Mouse (Mus musculus) C2C12 (cell line): Measurements from ENCODE around the gene Ppil4. TPM values are rescaled to one million over a fixed set of nuclear protein-coding genes. Genes with fewer than 3 reads are reported as not detected.

Experiments
- H3K27me3 ChIP-seq: one replicate; pipeline ENCODE4 v1.6.1; 2011; ENCODE audit not compliant: control insufficient read depth, insufficient read depth, insufficient read length
- H3K36me3 ChIP-seq: one replicate; pipeline ENCODE4 v1.6.1; 2011; ENCODE audit not compliant: control insufficient read depth, insufficient read depth
- H3K4me3 ChIP-seq: one replicate; pipeline ENCODE4 v1.5.1; 2011; ENCODE audit warnings: mild to moderate bottlenecking, control low read depth; ENCODE audit not compliant: poor library complexity, insufficient read depth, severe bottlenecking
- H3K79me2 ChIP-seq: one replicate; pipeline ENCODE4 v1.6.1; 2011; ENCODE audit not compliant: control insufficient read depth, insufficient read depth
- H3K79me3 ChIP-seq: one replicate; pipeline ENCODE4 v1.6.1; 2011; ENCODE audit warnings: low read depth, control low read depth
- H3ac ChIP-seq: one replicate; pipeline ENCODE3; 2011; ENCODE audit warnings: low read depth; ENCODE audit not compliant: control insufficient read depth, insufficient read length
- CEBPB ChIP-seq: IDR thresholded peaks from one replicate; pipeline ENCODE4 v1.6.1; 2011; ENCODE audit warnings: low read depth, mild to moderate bottlenecking, control low read depth, moderate library complexity
- CTCF ChIP-seq: IDR thresholded peaks from one replicate; pipeline ENCODE4 v1.5.1; 2011; ENCODE audit not compliant: control insufficient read depth, insufficient read depth, insufficient read length
- FOSL1 ChIP-seq: IDR thresholded peaks from one replicate; pipeline ENCODE4 v1.8.0; 2011; ENCODE audit warnings: mild to moderate bottlenecking, low read length; ENCODE audit not compliant: poor library complexity, insufficient read depth, severe bottlenecking
- MAX ChIP-seq: IDR thresholded peaks from one replicate; pipeline ENCODE4 v1.6.1; 2011; ENCODE audit warnings: mild to moderate bottlenecking, control low read depth
- MYOD1 ChIP-seq: IDR thresholded peaks from one replicate; pipeline ENCODE4 v1.6.1; 2011; ENCODE audit warnings: low read depth; ENCODE audit not compliant: control insufficient read depth, insufficient read length
- MYOG ChIP-seq: IDR thresholded peaks from one replicate; pipeline ENCODE4 v1.6.1; 2011; ENCODE audit not compliant: control insufficient read depth, insufficient read length; ENCODE audit errors: extremely low read depth
- USF1 ChIP-seq: IDR thresholded peaks from one replicate; pipeline ENCODE4 v1.6.1; 2011; ENCODE audit warnings: low read depth, mild to moderate bottlenecking, control low read depth, moderate library complexity
- polyA plus RNA-seq: library from polyadenylated mRNA; unstranded; fragments of >200 nt; fragmentation: generic; extraction: Trizol; gene quantifications from one replicate; pipeline ENCODE4 v1.2.1, GENCODE M21; 2012; ENCODE audit warnings: missing spikeins

Ppil4 gene
- polyA plus RNA-seq, 1 experiment = 4.6 TPM

GRCm38 (mm10) chr10:7787319-7787718 lies 5.4 kb upstream of the Ppil4 start:
- H3K36me3 ChIP-seq = peaks cover 20% of the 10 kb centered on the region
- H3ac ChIP-seq = no peak overlapping the region
- peaks cover 18% of the 10 kb centered on the region for H3K79me2 ChIP-seq
- no peak overlapping the region for H3K4me3 ChIP-seq
- no peaks in the 10 kb centered on the region for H3K27me3 ChIP-seq
- TF ChIP-seq MYOG (no peak), MYOD1 (no peak), MAX (no peak), FOSL1 (no peak), USF1 (no peak), CTCF (no peak), CEBPB (no peak)
- peaks cover 14% of the 10 kb centered on the region for H3K79me3 ChIP-seq

GRCm38 (mm10) chr10:7792254-7792750 lies 389 bp upstream of the Ppil4 start:
- peaks cover 42% of the 10 kb centered on the region for H3K36me3 ChIP-seq
- no peak for TF ChIP-seq MAX
- TF ChIP-seq CEBPB = no peak
- no peak for TF ChIP-seq FOSL1
- no peak for TF ChIP-seq MYOG
- TF ChIP-seq CTCF = no peak
- TF ChIP-seq USF1 = no peak
- no peak for TF ChIP-seq MYOD1
- peak overlapping the region; percentile 92 for H3K4me3 ChIP-seq
- H3K27me3 ChIP-seq = no peaks in the 10 kb centered on the region
- peaks cover 38% of the 10 kb centered on the region for H3K79me3 ChIP-seq
- peak overlapping the region; percentile 95 for H3ac ChIP-seq
- H3K79me2 ChIP-seq = peaks cover 57% of the 10 kb centered on the region

GRCm38 (mm10) chr10:7801258-7801657 lies 8.6 kb downstream of the Ppil4 start:
- Histone ChIP-seq H3K36me3 (peaks cover 97% of the 10 kb centered on the region), H3K4me3 (no peak overlapping the region), H3K79me3 (no peaks in the 10 kb centered on the region), H3ac (no peak overlapping the region), H3K27me3 (no peaks in the 10 kb centered on the region), H3K79me2 (peaks cover 4% of the 10 kb centered on the region)
- TF ChIP-seq CTCF = no peak
- no peak for TF ChIP-seq MYOD1
- TF ChIP-seq MYOG = no peak
- TF ChIP-seq FOSL1 = no peak
- no peak for TF ChIP-seq MAX
- TF ChIP-seq CEBPB = no peak
- TF ChIP-seq USF1 = no peak

- H3K79me3 ChIP-seq = no peaks in the 10 kb centered on the region
- H3K36me3 ChIP-seq = peaks cover 95% of the 10 kb centered on the region
- H3K4me3 ChIP-seq = no peak overlapping the region
- no peak for TF ChIP-seq CTCF
- TF ChIP-seq MAX = no peak
- TF ChIP-seq FOSL1 = no peak
- no peak for TF ChIP-seq MYOG
- no peak for TF ChIP-seq MYOD1
- TF ChIP-seq USF1 = no peak
- TF ChIP-seq CEBPB = no peak
- no peaks in the 10 kb centered on the region for H3K27me3 ChIP-seq
- no peaks in the 10 kb centered on the region for H3K79me2 ChIP-seq
- H3ac ChIP-seq = no peak overlapping the region
Observed at GRCm38 (mm10) chr10:7802519-7803140, 9.9 kb downstream of the Ppil4 start.

- TF ChIP-seq MYOD1 = no peak
- no peak for TF ChIP-seq MYOG
- no peak for TF ChIP-seq CTCF
- no peak for TF ChIP-seq MAX
- TF ChIP-seq FOSL1 = no peak
- no peak for TF ChIP-seq USF1
- TF ChIP-seq CEBPB = no peak
- H3K79me2 ChIP-seq = no peaks in the 10 kb centered on the region
- no peaks in the 10 kb centered on the region for H3K27me3 ChIP-seq
- H3K36me3 ChIP-seq = peaks cover 75% of the 10 kb centered on the region
- H3K4me3 ChIP-seq = no peak overlapping the region
- H3K79me3 ChIP-seq = no peaks in the 10 kb centered on the region
- H3ac ChIP-seq = no peak overlapping the region
Observed at GRCm38 (mm10) chr10:7809937-7810336, 17.2 kb downstream of the Ppil4 start.

GRCm38 (mm10) chr10:7816476-7816875 lies 23.8 kb downstream of the Ppil4 start:
- H3K36me3 ChIP-seq = peaks cover 68% of the 10 kb centered on the region
- no peak overlapping the region for H3K4me3 ChIP-seq
- H3K79me3 ChIP-seq = no peaks in the 10 kb centered on the region
- H3K79me2 ChIP-seq = no peaks in the 10 kb centered on the region
- H3ac ChIP-seq = no peak overlapping the region
- no peaks in the 10 kb centered on the region for H3K27me3 ChIP-seq
- TF ChIP-seq MAX (no peak), MYOG (no peak), MYOD1 (no peak), FOSL1 (no peak), CTCF (no peak), CEBPB (no peak), USF1 (no peak)
